ENCODE assay signal across 20 mouse cellular contexts in genomic region chr9:123756752-123757151, GRCm38 (mm10). TPM values are rescaled to one million over a fixed set of nuclear protein-coding genes. Genes with fewer than 3 reads are reported as not detected.
DNase-seq lines count a peak whose midpoint lies in the region; ATAC-seq lines count a peak whose summit lies in the region.
"Had no signal": no experiment of that assay in that cellular context is flagged by ENCODE, and none has a peak within 500 bp of the region (broad histone marks: within the 10 kb centered on the region; RNA-seq: fewer than 3 reads in every experiment).

No protein-coding gene starts in this region.

- DNase-seq in CD4-positive, CD25-positive, alpha-beta regulatory T cell, adult 2 months (ENCODE audit: low read depth, low spot score) = peak; percentile 62
- peak; percentile 80 to 87 for DNase-seq in CD8-positive naive resting alpha-beta T cell, adult 2 months (ENCODE audit: low read depth in 2 of 2, low spot score in 2 of 2)
- peak; percentile 94 for DNase-seq in thymus, postnatal 14 days
- no peak for DNase-seq in adrenal gland, adult 2 months
- DNase-seq in cerebellum, postnatal 25 days = no peak
- no peak for DNase-seq in adrenal gland, postnatal 36 days
- DNase-seq: cerebellum, adult 8-10 months; gastrocnemius, postnatal 10 days; heart, adult 2 months; kidney, postnatal 36 days; liver, embryonic 13.5 days; lung, adult 2 months; lung, postnatal 14 days had no signal

- ATAC-seq in megakaryocyte progenitor cell, adult 5-6 weeks (replicated peaks; ENCODE audit: poor library complexity) = peak; percentile 42
- ATAC-seq: forebrain, embryonic 16.5 days; hindbrain, embryonic 16.5 days; intestine, postnatal 0 days had no signal

RNA-seq across cellular contexts. Expression of gene Lztfl1, which starts 39.3 kb away (rescaled TPM):
- total RNA-seq in megakaryocyte progenitor cell, adult 5-6 weeks (2015) = 38.1 and 44.1 TPM in 2 replicates
- 33.5 and 41.1 TPM in 2 replicates for total RNA-seq in megakaryocyte progenitor cell, adult 5-6 weeks (2017)
- 10 to 100 TPM; 44.7 to 55.5 TPM for total RNA-seq in adrenal gland, adult 2 months (2021)
- 0.74 and 1.1 TPM in 2 replicates for polyA plus RNA-seq in adrenal gland, adult 2 months (2012; rRNA removed)
- 10 to 100 TPM; 49.2 to 52.2 TPM for total RNA-seq in adrenal gland, postnatal 36 days (2021)

RNA-seq across cellular contexts. Expression of gene Cxcr6, which starts 49.5 kb away (rescaled TPM):
- total RNA-seq in megakaryocyte progenitor cell, adult 5-6 weeks (2015) = not detected in 2 replicates
- 0.21 TPM in 1 of 2 replicates, not detected in the other for total RNA-seq in megakaryocyte progenitor cell, adult 5-6 weeks (2017)
- under 1 TPM in 1 of 2 experiments, not detected in 1; 0.21 TPM for total RNA-seq in adrenal gland, adult 2 months (2021)
- 0.20 TPM in 1 of 2 replicates, not detected in the other for polyA plus RNA-seq in adrenal gland, adult 2 months (2012; rRNA removed)
- total RNA-seq in adrenal gland, postnatal 36 days (2021) = under 1 TPM in 1 of 2 experiments, not detected in 1; 0.17 TPM
- total RNA-seq: gastrocnemius, postnatal 10 days; layer of hippocampus, adult 8-10 months; left cerebral cortex, postnatal 25 days had no signal
- polyA plus RNA-seq: hindbrain, embryonic 10.5 days had no signal

Comparison
In these comparisons a context has a peak if more than half of its experiments do, and no peak if none do; other contexts are left out.
1. DNase-seq: peak in CD4-positive, CD25-positive, alpha-beta regulatory T cell, adult 2 months (single experiment), CD8-positive naive resting alpha-beta T cell, adult 2 months (2 of 2) and thymus, postnatal 14 days (single experiment); none in adrenal gland, adult 2 months (single experiment), cerebellum, postnatal 25 days (0 of 2) and adrenal gland, postnatal 36 days (0 of 2).